Mouse (Mus musculus): Measurements from ENCODE around the gene Mapk8. TPM values are rescaled to one million over a fixed set of nuclear protein-coding genes. Genes with fewer than 3 reads are reported as not detected.

Mapk8 gene
- polyA plus RNA-seq, 2 experiments, result 16.7 to 36.4 TPM

GRCm38 (mm10) chr14:33335733-33336132 lies 111.2 kb downstream of the Mapk8 start:
- ATAC-seq (ENCODE audit: low FRiP score, low read depth) (no peak), DNase-seq (ENCODE audit: low spot score) (no peak)
- H3K9me3 ChIP-seq (ENCODE audit: control insufficient read depth, low read length), result no peaks in the 10 kb centered on the region
- WGBS, result 81% methylated on average over 6 of the region's 6 CpGs
- H3K36me3 ChIP-seq (ENCODE audit: control insufficient read depth, insufficient read depth, low read length), result no peaks in the 10 kb centered on the region
- no peak for TF ChIP-seq POLR2A (IDR thresholded peaks at IDR 0.05; ENCODE audit: borderline replicate concordance, extremely low read depth, insufficient read depth, insufficient read length)
- H3K4me3 ChIP-seq (replicated peaks; ENCODE audit: low read length), result no peak overlapping the region
- no peak overlapping the region for H3K4me2 ChIP-seq (replicated peaks; ENCODE audit: low read depth, low read length, severe bottlenecking)
- no peak overlapping the region for H3K27ac ChIP-seq (replicated peaks; ENCODE audit: low read depth, low read length)
- H3K27me3 ChIP-seq (ENCODE audit: control insufficient read depth, insufficient read depth, low read length), result no peaks in the 10 kb centered on the region
- H3K9ac ChIP-seq (ENCODE audit: low read depth, low read length, severe bottlenecking), result no peak overlapping the region
- peaks cover 10% of the 10 kb centered on the region for H3K4me1 ChIP-seq (ENCODE audit: control insufficient read depth, insufficient read depth, low read length)

GRCm38 (mm10) chr14:33334402-33334801 lies 112.6 kb downstream of the Mapk8 start:
- H3K4me3 ChIP-seq (replicated peaks; ENCODE audit: low read length), result no peak overlapping the region
- DNase-seq (ENCODE audit: low spot score) (no peak), ATAC-seq (ENCODE audit: low FRiP score, low read depth) (no peak)
- H3K27ac ChIP-seq (replicated peaks; ENCODE audit: low read depth, low read length), result no peak overlapping the region
- no peaks in the 10 kb centered on the region for H3K27me3 ChIP-seq (ENCODE audit: control insufficient read depth, insufficient read depth, low read length)
- no peak overlapping the region for H3K4me2 ChIP-seq (replicated peaks; ENCODE audit: low read depth, low read length, severe bottlenecking)
- H3K36me3 ChIP-seq (ENCODE audit: control insufficient read depth, insufficient read depth, low read length), result no peaks in the 10 kb centered on the region
- no peak for TF ChIP-seq POLR2A (IDR thresholded peaks at IDR 0.05; ENCODE audit: borderline replicate concordance, extremely low read depth, insufficient read depth, insufficient read length)
- H3K9ac ChIP-seq (ENCODE audit: low read depth, low read length, severe bottlenecking), result no peak overlapping the region
- 79% methylated on average over 4 of the region's 4 CpGs for WGBS
- no peaks in the 10 kb centered on the region for H3K9me3 ChIP-seq (ENCODE audit: control insufficient read depth, low read length)
- peaks cover 10% of the 10 kb centered on the region for H3K4me1 ChIP-seq (ENCODE audit: control insufficient read depth, insufficient read depth, low read length)

GRCm38 (mm10) chr14:33333833-33334232 lies 113.1 kb downstream of the Mapk8 start:
- Histone ChIP-seq H3K27ac (replicated peaks; ENCODE audit: low read depth, low read length) (no peak overlapping the region), H3K36me3 (ENCODE audit: control insufficient read depth, insufficient read depth, low read length) (no peaks in the 10 kb centered on the region), H3K9me3 (ENCODE audit: control insufficient read depth, low read length) (no peaks in the 10 kb centered on the region), H3K4me2 (replicated peaks; ENCODE audit: low read depth, low read length, severe bottlenecking) (no peak overlapping the region), H3K27me3 (ENCODE audit: control insufficient read depth, insufficient read depth, low read length) (no peaks in the 10 kb centered on the region), H3K4me1 (ENCODE audit: control insufficient read depth, insufficient read depth, low read length) (peaks cover 10% of the 10 kb centered on the region), H3K9ac (ENCODE audit: low read depth, low read length, severe bottlenecking) (no peak overlapping the region), H3K4me3 (replicated peaks; ENCODE audit: low read length) (no peak overlapping the region)
- no peak for ATAC-seq (ENCODE audit: low FRiP score, low read depth)
- WGBS, result 84% methylated on average over 4 of the region's 4 CpGs
- no peak for DNase-seq (ENCODE audit: low spot score)
- TF ChIP-seq POLR2A (IDR thresholded peaks at IDR 0.05; ENCODE audit: borderline replicate concordance, extremely low read depth, insufficient read depth, insufficient read length), result no peak

GRCm38 (mm10) chr14:33331627-33332026 lies 115.3 kb downstream of the Mapk8 start:
- WGBS, result 53% methylated on average over 4 of the region's 4 CpGs
- ATAC-seq (ENCODE audit: low FRiP score, low read depth), result no peak
- Histone ChIP-seq H3K9ac (ENCODE audit: low read depth, low read length, severe bottlenecking) (no peak overlapping the region), H3K9me3 (ENCODE audit: control insufficient read depth, low read length) (no peaks in the 10 kb centered on the region), H3K27ac (replicated peaks; ENCODE audit: low read depth, low read length) (peak overlapping the region; percentile 45; the same call in 1 of the 2 replicates), H3K36me3 (ENCODE audit: control insufficient read depth, insufficient read depth, low read length) (no peaks in the 10 kb centered on the region), H3K4me1 (ENCODE audit: control insufficient read depth, insufficient read depth, low read length) (peaks cover 19% of the 10 kb centered on the region), H3K4me2 (replicated peaks; ENCODE audit: low read depth, low read length, severe bottlenecking) (no peak overlapping the region), H3K27me3 (ENCODE audit: control insufficient read depth, insufficient read depth, low read length) (no peaks in the 10 kb centered on the region), H3K4me3 (replicated peaks; ENCODE audit: low read length) (no peak overlapping the region)
- DNase-seq (ENCODE audit: low spot score), result no peak
- no peak for TF ChIP-seq POLR2A (IDR thresholded peaks at IDR 0.05; ENCODE audit: borderline replicate concordance, extremely low read depth, insufficient read depth, insufficient read length)

GRCm38 (mm10) chr14:33330986-33331385 lies 116.0 kb downstream of the Mapk8 start:
- Histone ChIP-seq H3K4me2 (replicated peaks; ENCODE audit: low read depth, low read length, severe bottlenecking) (no peak overlapping the region), H3K9ac (ENCODE audit: low read depth, low read length, severe bottlenecking) (no peak overlapping the region), H3K27me3 (ENCODE audit: control insufficient read depth, insufficient read depth, low read length) (no peaks in the 10 kb centered on the region), H3K9me3 (ENCODE audit: control insufficient read depth, low read length) (no peaks in the 10 kb centered on the region), H3K4me1 (ENCODE audit: control insufficient read depth, insufficient read depth, low read length) (peaks cover 19% of the 10 kb centered on the region), H3K4me3 (replicated peaks; ENCODE audit: low read length) (no peak overlapping the region), H3K27ac (replicated peaks; ENCODE audit: low read depth, low read length) (peak overlapping the region; percentile 45; the same call in 1 of the 2 replicates), H3K36me3 (ENCODE audit: control insufficient read depth, insufficient read depth, low read length) (no peaks in the 10 kb centered on the region)
- 60% methylated on average over 4 of the region's 4 CpGs for WGBS
- ATAC-seq (ENCODE audit: low FRiP score, low read depth), result peak; percentile 50; the same call in 1 of the 2 replicates
- no peak for TF ChIP-seq POLR2A (IDR thresholded peaks at IDR 0.05; ENCODE audit: borderline replicate concordance, extremely low read depth, insufficient read depth, insufficient read length)
- DNase-seq (ENCODE audit: low spot score), result peak; percentile 58

Data from limb, embryonic 14.5 days (tissue).